Mouse (Mus musculus): ENCODE measurements at regions not wholly inside any gene's neighbourhood (a gene's known extent, or its start where the extent isn't known, plus 50 kb on each side); places are given as distances from the start of the nearest gene placed in this dataset.

- Histone ChIP-seq H3K9me3 (ENCODE audit: control insufficient read depth, low read length) (no peaks in the 10 kb centered on the region), H3K27me3 (ENCODE audit: control insufficient read depth, insufficient read depth, low read length) (no peaks in the 10 kb centered on the region)
- 18% methylated on average over 2 of the region's 2 CpGs for WGBS
Observed at GRCm38 (mm10) chr8:8344661-8345060, 316.4 kb downstream of the Efnb2 start.

DNA sequence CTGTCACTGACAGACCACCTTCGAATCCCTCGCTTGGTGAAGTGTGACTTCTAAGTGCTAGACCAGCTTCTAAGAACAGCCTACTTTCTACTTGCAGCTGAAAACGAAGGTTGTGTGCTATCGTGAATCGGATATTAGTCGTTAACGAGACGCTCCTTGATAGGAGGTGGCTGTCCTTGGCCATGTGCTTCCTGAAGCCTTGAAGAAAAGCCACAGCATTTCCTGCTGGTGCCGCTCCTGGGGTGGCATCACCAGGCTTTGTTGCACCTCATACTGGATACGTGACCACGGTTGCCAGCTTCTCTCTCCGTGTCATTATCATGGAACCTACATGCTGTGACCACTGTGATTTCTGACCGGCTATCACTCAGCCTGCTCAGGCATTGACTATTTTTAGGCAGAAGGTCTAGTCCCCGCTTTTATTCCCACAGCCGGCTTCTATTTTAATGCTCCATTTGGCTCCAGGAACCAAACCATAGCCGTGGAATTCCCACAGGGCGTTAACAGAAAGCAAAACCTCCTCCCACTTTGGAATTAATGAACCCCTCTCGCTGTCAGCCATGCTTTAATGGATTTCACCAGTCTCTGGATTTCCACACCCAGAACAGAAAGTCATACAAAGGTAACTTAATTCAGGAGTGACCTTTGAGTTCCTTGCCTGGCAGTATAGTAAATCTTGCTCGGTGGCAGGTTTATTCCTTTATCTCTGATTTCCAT, 325.6 kb downstream of the Efnb2 start:
- peak; percentile 75; the same call in 1 of the 2 replicates for ATAC-seq (ENCODE audit: low FRiP score, low TSS enrichment)
- WGBS, result 31% methylated on average over 19 of the region's 19 CpGs
- H3K4me1 ChIP-seq (ENCODE audit: control insufficient read depth, insufficient read depth, low read length), result 0 out of 2 replicates have a peak, but pooled peaks cover 22% of the 10 kb centered on the region
- no peaks in the 10 kb centered on the region for H3K27me3 ChIP-seq (ENCODE audit: control insufficient read depth, insufficient read depth, low read length)
- H3K27ac ChIP-seq (ENCODE audit: low read depth, low read length), result peak overlapping the region; percentile 37; the same call in 1 of the 2 replicates
- no peaks in the 10 kb centered on the region for H3K36me3 ChIP-seq (ENCODE audit: control insufficient read depth, insufficient read depth, low read length)
- H3K9ac ChIP-seq (ENCODE audit: low read depth, low read length), result no peak overlapping the region
- peak overlapping the region; percentile 19; the same call in 1 of the 2 replicates for H3K4me2 ChIP-seq (replicated peaks; ENCODE audit: low read depth, low read length)
- H3K4me3 ChIP-seq (ENCODE audit: low read length), result no peak overlapping the region
- H3K9me3 ChIP-seq (ENCODE audit: control insufficient read depth, low read length), result no peaks in the 10 kb centered on the region

More at GRCm38 (mm10) chr8:8344661-8345060, 316.4 kb downstream of the Efnb2 start:
- H3K27ac ChIP-seq (ENCODE audit: low read depth, low read length), result no peak overlapping the region
- no peak overlapping the region for H3K9ac ChIP-seq (ENCODE audit: low read depth, low read length)
- H3K4me3 ChIP-seq (ENCODE audit: low read length), result no peak overlapping the region
- ATAC-seq (ENCODE audit: low FRiP score, low TSS enrichment), result peak; percentile 90; the same call in 1 of the 2 replicates
- no peak overlapping the region for H3K4me2 ChIP-seq (replicated peaks; ENCODE audit: low read depth, low read length)
- H3K4me1 ChIP-seq (ENCODE audit: control insufficient read depth, insufficient read depth, low read length), result no peaks in the 10 kb centered on the region; the same call in 1 of the 2 replicates
- H3K36me3 ChIP-seq (ENCODE audit: control insufficient read depth, insufficient read depth, low read length), result no peaks in the 10 kb centered on the region

GRCm38 (mm10) chr8:8334515-8334914, 326.5 kb downstream of the Efnb2 start:
- H3K27ac ChIP-seq (ENCODE audit: low read depth, low read length), result no peak overlapping the region; the same call in 1 of the 2 replicates
- WGBS, result 76% methylated on average over 7 of the region's 7 CpGs
- H3K36me3 ChIP-seq (ENCODE audit: control insufficient read depth, insufficient read depth, low read length), result no peaks in the 10 kb centered on the region
- H3K9me3 ChIP-seq (ENCODE audit: control insufficient read depth, low read length), result no peaks in the 10 kb centered on the region
- no peaks in the 10 kb centered on the region for H3K27me3 ChIP-seq (ENCODE audit: control insufficient read depth, insufficient read depth, low read length)
- no peak overlapping the region for H3K4me2 ChIP-seq (replicated peaks; ENCODE audit: low read depth, low read length)
- no peak overlapping the region for H3K9ac ChIP-seq (ENCODE audit: low read depth, low read length)
- ATAC-seq (ENCODE audit: low FRiP score, low TSS enrichment), result 0 out of 2 replicates have a peak, but pooled peaks have one; percentile 26
- no peak overlapping the region for H3K4me3 ChIP-seq (ENCODE audit: low read length)
- H3K4me1 ChIP-seq (ENCODE audit: control insufficient read depth, insufficient read depth, low read length), result 0 out of 2 replicates have a peak, but pooled peaks cover 22% of the 10 kb centered on the region

DNA sequence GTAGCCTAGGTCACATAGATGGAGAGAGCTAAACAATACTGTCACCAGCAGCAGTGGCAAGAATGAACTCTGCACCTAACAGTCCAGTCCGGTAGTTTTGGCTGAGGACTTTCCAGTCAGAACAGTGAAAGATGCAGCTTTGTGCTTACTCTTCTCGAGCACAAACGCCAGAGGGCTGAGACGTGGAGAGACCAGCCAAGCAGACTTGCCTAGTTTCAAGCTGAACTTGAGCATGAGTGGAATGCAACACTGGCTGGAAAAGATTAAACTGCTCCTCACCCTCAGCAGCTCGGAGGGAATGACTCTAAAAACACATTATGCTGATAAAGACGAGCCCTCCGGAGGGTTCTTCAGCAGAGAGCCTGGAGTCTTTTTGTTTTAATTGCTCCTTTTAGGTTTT, 329.8 kb downstream of the Efnb2 start:
- Histone ChIP-seq H3K27me3 (ENCODE audit: control insufficient read depth, insufficient read depth, low read length) (no peaks in the 10 kb centered on the region), H3K4me2 (replicated peaks; ENCODE audit: low read depth, low read length) (no peak overlapping the region), H3K9me3 (ENCODE audit: control insufficient read depth, low read length) (no peaks in the 10 kb centered on the region), H3K9ac (ENCODE audit: low read depth, low read length) (no peak overlapping the region), H3K36me3 (ENCODE audit: control insufficient read depth, insufficient read depth, low read length) (no peaks in the 10 kb centered on the region), H3K27ac (ENCODE audit: low read depth, low read length) (no peak overlapping the region), H3K4me1 (ENCODE audit: control insufficient read depth, insufficient read depth, low read length) (peaks cover 25% of the 10 kb centered on the region), H3K4me3 (ENCODE audit: low read length) (no peak overlapping the region)
- no peak for ATAC-seq (ENCODE audit: low FRiP score, low TSS enrichment)
- WGBS, result 48% methylated on average over 7 of the region's 7 CpGs

GRCm38 (mm10) chr8:8328010-8328666, 332.9 kb downstream of the Efnb2 start:
- peaks cover 29% of the 10 kb centered on the region for H3K4me1 ChIP-seq (ENCODE audit: control insufficient read depth, insufficient read depth, low read length)
- WGBS, result 15% methylated on average over 7 of the region's 7 CpGs
- no peak overlapping the region for H3K9ac ChIP-seq (ENCODE audit: low read depth, low read length)
- ATAC-seq (ENCODE audit: low FRiP score, low TSS enrichment), result peak; percentile 58; the same call in 1 of the 2 replicates
- H3K4me2 ChIP-seq (replicated peaks; ENCODE audit: low read depth, low read length), result no peak overlapping the region
- H3K36me3 ChIP-seq (ENCODE audit: control insufficient read depth, insufficient read depth, low read length), result no peaks in the 10 kb centered on the region
- no peak overlapping the region for H3K4me3 ChIP-seq (ENCODE audit: low read length)
- H3K9me3 ChIP-seq (ENCODE audit: control insufficient read depth, low read length), result no peaks in the 10 kb centered on the region
- no peak overlapping the region for H3K27ac ChIP-seq (ENCODE audit: low read depth, low read length)
- H3K27me3 ChIP-seq (ENCODE audit: control insufficient read depth, insufficient read depth, low read length), result no peaks in the 10 kb centered on the region

DNA sequence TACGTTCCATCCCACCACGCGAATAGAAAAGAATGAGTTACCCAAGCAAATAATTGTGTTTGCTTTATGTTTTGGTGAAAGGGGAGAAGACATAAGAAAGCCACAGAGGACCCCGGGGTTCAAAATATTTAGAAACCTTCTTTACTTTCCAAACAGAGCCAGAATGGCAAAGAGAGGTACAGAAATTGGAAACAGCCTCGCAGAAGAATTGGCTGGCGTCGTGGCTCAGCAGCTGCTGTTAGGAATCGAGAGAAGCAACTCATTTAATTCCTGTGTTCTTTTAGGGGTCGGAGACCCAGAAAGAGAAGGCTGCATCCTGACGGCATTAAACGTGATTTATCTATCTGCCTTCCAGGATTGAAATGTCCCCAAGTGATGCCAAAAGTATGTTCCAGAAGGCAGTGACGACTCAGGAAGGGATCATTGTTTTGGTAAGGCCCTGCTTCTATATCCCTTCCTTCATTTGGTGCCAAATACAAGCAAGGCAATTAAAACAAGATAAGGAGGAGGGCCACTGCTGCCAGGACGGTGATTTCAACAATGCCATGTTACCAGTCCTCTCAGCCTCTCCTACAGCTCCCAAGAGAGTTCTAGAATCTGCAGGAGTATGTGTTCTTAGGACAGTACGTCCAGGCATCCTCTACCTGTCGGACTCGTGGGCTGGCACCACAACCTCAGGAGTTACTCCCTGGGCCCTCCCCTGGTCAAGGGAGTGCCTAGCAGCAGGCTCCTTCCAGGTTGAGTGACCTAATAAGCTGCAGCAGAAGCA, 334.8 kb downstream of the Efnb2 start:
- no peak overlapping the region for H3K4me2 ChIP-seq (replicated peaks; ENCODE audit: low read depth, low read length)
- H3K4me1 ChIP-seq (ENCODE audit: control insufficient read depth, insufficient read depth, low read length), result peaks cover 29% of the 10 kb centered on the region
- no peaks in the 10 kb centered on the region for H3K27me3 ChIP-seq (ENCODE audit: control insufficient read depth, insufficient read depth, low read length)
- no peaks in the 10 kb centered on the region for H3K36me3 ChIP-seq (ENCODE audit: control insufficient read depth, insufficient read depth, low read length)
- H3K9me3 ChIP-seq (ENCODE audit: control insufficient read depth, low read length), result no peaks in the 10 kb centered on the region
- peak overlapping the region; percentile 47; the same call in 1 of the 2 replicates for H3K27ac ChIP-seq (ENCODE audit: low read depth, low read length)
- no peak overlapping the region for H3K9ac ChIP-seq (ENCODE audit: low read depth, low read length)
- H3K4me3 ChIP-seq (ENCODE audit: low read length), result no peak overlapping the region
- ATAC-seq (ENCODE audit: low FRiP score, low TSS enrichment), result no peak
- whole genome bisulfite sequencing, result 33% methylated on average over 16 of the region's 16 CpGs

DNA sequence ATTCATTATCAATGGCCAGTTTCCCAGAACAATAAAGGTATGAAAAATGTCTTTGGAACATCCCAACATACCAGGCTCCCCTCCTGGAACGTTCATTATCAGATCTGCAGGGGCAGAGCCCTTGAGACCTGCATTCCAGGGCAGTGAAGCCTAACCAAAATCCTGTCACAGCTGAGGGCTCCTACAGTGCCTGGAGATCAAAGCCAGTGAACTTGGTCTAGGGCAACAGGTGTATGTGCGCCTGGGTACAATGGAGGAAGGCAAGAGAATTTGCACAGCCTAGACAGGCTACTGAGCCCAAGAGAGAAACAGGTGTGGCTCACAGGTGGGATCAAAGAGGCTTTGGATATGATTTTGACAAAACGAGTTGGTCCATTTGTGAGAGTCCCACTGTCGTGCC, 335.6 kb downstream of the Efnb2 start:
- H3K27ac ChIP-seq (ENCODE audit: low read depth, low read length), result peak overlapping the region; percentile 47; the same call in 1 of the 2 replicates
- no peaks in the 10 kb centered on the region for H3K27me3 ChIP-seq (ENCODE audit: control insufficient read depth, insufficient read depth, low read length)
- H3K4me1 ChIP-seq (ENCODE audit: control insufficient read depth, insufficient read depth, low read length), result peaks cover 26% of the 10 kb centered on the region
- WGBS, result 33% methylated on average over 4 of the region's 4 CpGs
- no peak overlapping the region for H3K4me3 ChIP-seq (ENCODE audit: low read length)
- no peaks in the 10 kb centered on the region for H3K36me3 ChIP-seq (ENCODE audit: control insufficient read depth, insufficient read depth, low read length)
- H3K9ac ChIP-seq (ENCODE audit: low read depth, low read length), result no peak overlapping the region
- H3K9me3 ChIP-seq (ENCODE audit: control insufficient read depth, low read length), result 0 out of 2 replicates have a peak, but pooled peaks cover 3% of the 10 kb centered on the region
- peak; percentile 78 for ATAC-seq (ENCODE audit: low FRiP score, low TSS enrichment)
- H3K4me2 ChIP-seq (replicated peaks; ENCODE audit: low read depth, low read length), result no peak overlapping the region

DNA sequence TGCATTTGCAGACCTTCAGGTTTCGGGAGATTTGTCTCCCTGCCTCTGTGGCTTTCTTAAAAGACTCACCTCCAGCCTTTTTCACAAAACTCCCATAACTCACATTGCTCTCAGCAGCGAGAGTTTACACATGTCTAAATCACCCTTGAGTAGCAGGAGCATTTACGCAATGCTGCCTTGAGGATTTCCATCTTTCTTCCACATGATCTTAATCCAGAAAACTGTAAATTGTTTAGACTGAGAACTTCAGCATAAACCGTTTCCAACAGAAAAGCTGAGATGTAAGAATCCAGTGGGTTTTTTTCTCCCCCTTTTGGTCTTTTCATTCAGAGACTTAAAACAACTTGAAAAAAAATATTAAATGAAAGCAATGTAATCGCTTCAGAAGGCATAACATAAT, 336.5 kb downstream of the Efnb2 start:
- Histone ChIP-seq H3K4me1 (ENCODE audit: control insufficient read depth, insufficient read depth, low read length) (peaks cover 26% of the 10 kb centered on the region), H3K27ac (ENCODE audit: low read depth, low read length) (no peak overlapping the region), H3K4me2 (replicated peaks; ENCODE audit: low read depth, low read length) (no peak overlapping the region), H3K36me3 (ENCODE audit: control insufficient read depth, insufficient read depth, low read length) (no peaks in the 10 kb centered on the region), H3K9ac (ENCODE audit: low read depth, low read length) (no peak overlapping the region), H3K27me3 (ENCODE audit: control insufficient read depth, insufficient read depth, low read length) (no peaks in the 10 kb centered on the region), H3K4me3 (ENCODE audit: low read length) (no peak overlapping the region), H3K9me3 (ENCODE audit: control insufficient read depth, low read length) (0 out of 2 replicates have a peak, but pooled peaks cover 3% of the 10 kb centered on the region)
- WGBS, result 51% methylated on average over 5 of the region's 5 CpGs
- ATAC-seq (ENCODE audit: low FRiP score, low TSS enrichment), result no peak

Data from kidney, embryonic 14.5 days (tissue).